Mouse (Mus musculus): Measurements from ENCODE around the gene Cwc22. TPM values are rescaled to one million over a fixed set of nuclear protein-coding genes. Genes with fewer than 3 reads are reported as not detected.

Gene Cwc22
- polyA plus RNA-seq (2012; rRNA removed): 9.7 and 11.1 TPM in 2 replicates

GRCm38 (mm10) chr2:77945596-77946485, at the start of gene Cwc22:
Cwc22 (minus strand) TSS chr2:77946375.

Other genes starting within 250 kb of the Cwc22 start
- gene Zfp385b, start 126.7 kb downstream of the Cwc22 start, polyA plus RNA-seq (2012; rRNA removed): 4.4 and 4.6 TPM in 2 replicates